Mouse (Mus musculus): ENCODE measurements around the gene Vps13d. TPM values are rescaled to one million over a fixed set of nuclear protein-coding genes. Genes with fewer than 3 reads are reported as not detected.
A peak's percentile ranks its signal among the peaks of the same experiment; 100 is the strongest.

The Vps13d gene
- polyA plus RNA-seq, 1 experiment from 2014 or later: 12.1 TPM

DNA sequence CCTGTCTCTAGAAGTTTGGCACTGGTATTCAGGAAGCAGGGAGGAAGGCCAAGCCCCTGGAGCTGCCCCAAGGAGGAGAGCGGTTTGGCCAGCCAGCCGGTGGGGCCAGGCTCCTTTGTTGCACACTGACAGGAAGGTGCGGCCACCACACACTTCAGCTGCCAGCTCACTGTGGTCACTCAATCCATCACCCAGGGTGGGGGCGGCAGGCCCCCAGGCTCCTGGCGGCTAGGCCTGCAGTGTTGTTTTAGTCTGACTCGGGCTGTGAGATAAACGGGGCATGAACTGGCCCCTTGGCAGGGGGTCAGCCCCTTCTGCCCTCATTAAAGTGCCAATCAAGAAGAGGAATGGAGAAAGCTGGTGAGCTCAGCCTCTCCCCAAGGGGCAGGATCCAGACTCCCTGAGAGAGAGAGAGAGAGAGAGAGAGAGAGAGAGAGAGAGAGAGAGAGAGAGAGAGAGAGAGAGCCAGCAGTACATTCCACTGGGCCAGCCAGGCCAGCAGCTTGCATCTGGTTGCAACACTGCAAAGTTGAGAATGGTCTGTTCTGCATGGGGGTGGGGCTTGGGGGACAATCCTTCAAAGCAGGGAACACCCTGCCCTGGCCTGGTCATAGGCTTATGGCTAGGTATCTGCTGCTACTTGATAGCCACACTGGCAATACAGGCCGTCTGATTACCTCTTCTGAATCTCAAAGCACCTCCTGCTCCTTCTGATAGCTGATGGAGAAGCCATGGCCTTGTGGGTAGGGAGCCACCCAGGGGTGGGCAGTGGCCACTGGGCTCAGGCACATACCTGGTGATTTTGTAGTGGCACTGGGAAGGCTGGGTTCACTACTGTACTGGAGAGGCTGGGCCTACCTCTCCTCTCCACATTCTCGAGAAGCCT is 245.1 kb downstream of the Vps13d start:
- Histone ChIP-seq H3K4me3 (replicated peaks; ENCODE audit: low read length) (no peak overlapping the region), H3K27me3 (ENCODE audit: control insufficient read depth, insufficient read depth, low read length) (no peaks in the 10 kb centered on the region), H3K36me3 (replicated peaks; ENCODE audit: control insufficient read depth, insufficient read depth) (no peaks in the 10 kb centered on the region), H3K27ac (no peak overlapping the region), H3K4me1 (replicated peaks; ENCODE audit: control insufficient read depth, insufficient read depth, low read length) (0 out of 2 replicates have a peak, but pooled peaks cover 11% of the 10 kb centered on the region), H3K9ac (0 out of 2 replicates have a peak overlapping the region, but pooled peaks have one; percentile 3), H3K4me2 (replicated peaks) (no peak overlapping the region), H3K9me3 (ENCODE audit: control insufficient read depth, low read length) (no peaks in the 10 kb centered on the region)
- DNase-seq (ENCODE audit: low spot score): no peak
- peak; percentile 79 for ATAC-seq (ENCODE audit: low FRiP score)
- 17% methylated on average over 9 of the region's 9 CpGs for WGBS

- no peaks in the 10 kb centered on the region for H3K9me3 ChIP-seq (ENCODE audit: control insufficient read depth, low read length)
- DNase-seq (ENCODE audit: low spot score) (no peak), ATAC-seq (ENCODE audit: low FRiP score) (no peak)
- no peaks in the 10 kb centered on the region for H3K27me3 ChIP-seq (ENCODE audit: control insufficient read depth, insufficient read depth, low read length)
- WGBS: 73% methylated on average over 6 of the region's 6 CpGs
- no peak overlapping the region for H3K27ac ChIP-seq
- H3K4me1 ChIP-seq (replicated peaks; ENCODE audit: control insufficient read depth, insufficient read depth, low read length): 0 out of 2 replicates have a peak, but pooled peaks cover 11% of the 10 kb centered on the region
- H3K36me3 ChIP-seq (replicated peaks; ENCODE audit: control insufficient read depth, insufficient read depth): no peaks in the 10 kb centered on the region
- no peak overlapping the region for H3K9ac ChIP-seq
- H3K4me2 ChIP-seq (replicated peaks): no peak overlapping the region
- H3K4me3 ChIP-seq (replicated peaks; ENCODE audit: low read length): no peak overlapping the region
These were observed 246.9 kb downstream of the Vps13d start for GRCm38 (mm10) chr4:144947738-144948390.

DNA sequence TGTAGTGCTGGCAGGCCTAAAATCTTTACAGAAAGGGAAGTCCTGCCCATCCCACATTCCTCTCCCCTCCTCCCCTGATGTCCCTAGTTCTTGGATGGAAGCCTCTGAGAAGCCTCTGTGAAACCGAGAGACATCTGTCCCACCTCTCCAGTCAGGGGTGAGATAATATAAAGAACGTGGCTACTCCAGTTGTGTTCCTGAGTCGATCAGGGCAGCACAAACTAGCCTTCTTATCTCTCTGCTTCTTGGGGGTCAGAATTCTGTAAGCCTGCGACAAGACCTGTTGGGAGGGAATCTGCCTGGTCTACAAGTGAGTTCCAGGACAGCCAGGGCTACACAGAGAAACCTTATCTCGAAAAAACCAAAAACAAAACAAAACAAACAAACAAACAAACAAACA is 251.5 kb downstream of the Vps13d start:
- 87% methylated on average over 5 of the region's 5 CpGs for WGBS
- no peak overlapping the region for H3K9ac ChIP-seq
- no peaks in the 10 kb centered on the region for H3K36me3 ChIP-seq (replicated peaks; ENCODE audit: control insufficient read depth, insufficient read depth)
- ATAC-seq (ENCODE audit: low FRiP score) (no peak), DNase-seq (ENCODE audit: low spot score) (no peak)
- H3K27me3 ChIP-seq (ENCODE audit: control insufficient read depth, insufficient read depth, low read length): no peaks in the 10 kb centered on the region
- H3K9me3 ChIP-seq (ENCODE audit: control insufficient read depth, low read length): no peaks in the 10 kb centered on the region
- H3K4me3 ChIP-seq (replicated peaks; ENCODE audit: low read length): no peak overlapping the region
- no peaks in the 10 kb centered on the region for H3K4me1 ChIP-seq (replicated peaks; ENCODE audit: control insufficient read depth, insufficient read depth, low read length)
- no peak overlapping the region for H3K4me2 ChIP-seq (replicated peaks)
- H3K27ac ChIP-seq: no peak overlapping the region

DNA sequence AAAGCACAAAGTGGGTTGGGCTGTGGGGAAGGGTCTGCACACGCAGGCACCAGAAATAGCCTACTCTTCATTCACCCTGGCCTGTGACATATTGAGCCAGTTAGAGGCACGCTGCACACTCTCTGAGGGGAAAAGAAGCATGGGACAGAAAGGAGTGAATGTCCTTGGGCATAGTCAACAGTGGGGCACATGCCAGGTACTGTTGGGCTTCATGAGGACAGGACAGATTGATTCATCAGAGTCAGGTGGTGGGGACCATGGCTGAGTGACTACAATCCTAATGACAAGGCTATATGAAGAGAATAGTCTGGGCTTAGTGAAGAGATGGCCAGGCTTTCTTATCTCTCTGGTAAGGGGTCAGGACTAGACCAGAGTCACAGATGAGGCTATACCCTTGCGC is 252.4 kb downstream of the Vps13d start:
- no peak overlapping the region for H3K4me2 ChIP-seq (replicated peaks)
- H3K4me1 ChIP-seq (replicated peaks; ENCODE audit: control insufficient read depth, insufficient read depth, low read length): no peaks in the 10 kb centered on the region
- 90% methylated on average over 3 of the region's 3 CpGs for WGBS
- no peak overlapping the region for H3K4me3 ChIP-seq (replicated peaks; ENCODE audit: low read length)
- no peak overlapping the region for H3K9ac ChIP-seq
- no peaks in the 10 kb centered on the region for H3K36me3 ChIP-seq (replicated peaks; ENCODE audit: control insufficient read depth, insufficient read depth)
- no peak for ATAC-seq (ENCODE audit: low FRiP score)
- H3K9me3 ChIP-seq (ENCODE audit: control insufficient read depth, low read length): no peaks in the 10 kb centered on the region
- no peak overlapping the region for H3K27ac ChIP-seq
- no peak for DNase-seq (ENCODE audit: low spot score)
- no peaks in the 10 kb centered on the region for H3K27me3 ChIP-seq (ENCODE audit: control insufficient read depth, insufficient read depth, low read length)

DNA sequence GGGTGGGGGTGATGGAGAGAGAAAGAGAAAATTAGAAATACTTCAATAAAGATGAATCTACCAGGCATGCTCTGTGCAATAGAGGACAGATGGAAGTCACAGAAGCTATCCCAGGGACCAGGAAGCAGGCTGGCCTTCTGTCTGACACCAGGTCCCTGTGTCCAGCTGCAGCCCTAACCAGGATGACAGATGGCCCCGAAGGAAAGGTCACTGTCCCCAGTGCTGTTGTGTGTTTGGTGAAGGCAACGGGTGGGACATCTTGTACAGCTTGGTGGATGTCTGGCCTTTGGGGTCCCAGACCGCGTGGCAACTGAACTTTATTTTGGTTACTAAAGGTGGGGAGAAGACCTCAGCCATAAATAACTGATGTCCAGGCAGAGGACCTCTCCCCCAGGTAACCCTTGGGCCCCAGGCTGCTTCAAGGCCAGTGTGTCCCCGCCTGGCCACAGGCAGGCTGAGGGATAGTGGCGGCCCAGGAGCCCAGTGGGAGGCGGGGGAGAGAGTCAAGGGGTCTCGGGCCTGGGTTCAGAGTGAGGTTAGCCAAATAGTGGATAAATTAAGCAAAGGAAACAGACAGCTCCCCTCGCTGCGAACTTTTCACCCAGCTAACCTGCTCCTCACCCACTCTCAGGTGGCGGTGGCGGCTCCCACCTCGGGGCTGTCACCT is 253.9 kb downstream of the Vps13d start:
- no peaks in the 10 kb centered on the region for H3K27me3 ChIP-seq (ENCODE audit: control insufficient read depth, insufficient read depth, low read length)
- no peak overlapping the region for H3K4me3 ChIP-seq (replicated peaks; ENCODE audit: low read length)
- no peak overlapping the region for H3K27ac ChIP-seq
- H3K4me1 ChIP-seq (replicated peaks; ENCODE audit: control insufficient read depth, insufficient read depth, low read length): no peaks in the 10 kb centered on the region
- H3K4me2 ChIP-seq (replicated peaks): no peak overlapping the region
- WGBS: 81% methylated on average over 13 of the region's 13 CpGs
- DNase-seq (ENCODE audit: low spot score): no peak
- no peak overlapping the region for H3K9ac ChIP-seq
- H3K9me3 ChIP-seq (ENCODE audit: control insufficient read depth, low read length): no peaks in the 10 kb centered on the region
- no peaks in the 10 kb centered on the region for H3K36me3 ChIP-seq (replicated peaks; ENCODE audit: control insufficient read depth, insufficient read depth)
- no peak for ATAC-seq (ENCODE audit: low FRiP score)

DNA sequence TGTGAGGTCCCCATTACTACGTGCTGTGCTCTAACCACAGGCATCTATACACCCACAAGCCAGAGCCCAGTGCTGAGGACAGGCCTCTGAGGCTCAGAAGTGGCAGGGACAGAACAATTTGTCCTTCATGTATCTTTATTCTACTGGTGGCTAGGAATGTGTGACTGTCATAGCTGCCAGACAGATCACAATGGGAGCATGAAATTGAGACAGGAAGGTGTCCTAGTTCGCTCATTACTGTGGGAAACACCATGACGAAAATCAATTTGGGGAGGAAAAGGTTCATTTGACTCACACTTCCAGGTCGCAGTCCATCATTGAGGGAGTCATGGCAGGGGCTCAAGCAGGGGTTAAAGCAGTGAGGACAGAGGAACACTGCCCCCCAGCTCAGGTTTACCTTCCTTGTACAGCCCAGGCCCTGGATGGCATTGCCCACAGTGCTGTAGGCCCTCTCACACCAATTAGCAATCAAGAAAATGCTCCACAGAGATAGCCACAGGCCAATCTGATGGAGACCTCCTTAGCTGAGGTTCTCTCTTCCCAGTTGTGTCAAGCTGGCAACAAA is 254.9 kb downstream of the Vps13d start:
- no peak overlapping the region for H3K4me3 ChIP-seq (replicated peaks; ENCODE audit: low read length)
- H3K27me3 ChIP-seq (ENCODE audit: control insufficient read depth, insufficient read depth, low read length): no peaks in the 10 kb centered on the region
- ATAC-seq (ENCODE audit: low FRiP score) (no peak), DNase-seq (ENCODE audit: low spot score) (no peak)
- 67% methylated on average over 4 of the region's 4 CpGs for WGBS
- no peak overlapping the region for H3K4me2 ChIP-seq (replicated peaks)
- H3K36me3 ChIP-seq (replicated peaks; ENCODE audit: control insufficient read depth, insufficient read depth): no peaks in the 10 kb centered on the region
- no peaks in the 10 kb centered on the region for H3K4me1 ChIP-seq (replicated peaks; ENCODE audit: control insufficient read depth, insufficient read depth, low read length)
- no peaks in the 10 kb centered on the region for H3K9me3 ChIP-seq (ENCODE audit: control insufficient read depth, low read length)
- H3K27ac ChIP-seq: no peak overlapping the region
- H3K9ac ChIP-seq: no peak overlapping the region

DNA sequence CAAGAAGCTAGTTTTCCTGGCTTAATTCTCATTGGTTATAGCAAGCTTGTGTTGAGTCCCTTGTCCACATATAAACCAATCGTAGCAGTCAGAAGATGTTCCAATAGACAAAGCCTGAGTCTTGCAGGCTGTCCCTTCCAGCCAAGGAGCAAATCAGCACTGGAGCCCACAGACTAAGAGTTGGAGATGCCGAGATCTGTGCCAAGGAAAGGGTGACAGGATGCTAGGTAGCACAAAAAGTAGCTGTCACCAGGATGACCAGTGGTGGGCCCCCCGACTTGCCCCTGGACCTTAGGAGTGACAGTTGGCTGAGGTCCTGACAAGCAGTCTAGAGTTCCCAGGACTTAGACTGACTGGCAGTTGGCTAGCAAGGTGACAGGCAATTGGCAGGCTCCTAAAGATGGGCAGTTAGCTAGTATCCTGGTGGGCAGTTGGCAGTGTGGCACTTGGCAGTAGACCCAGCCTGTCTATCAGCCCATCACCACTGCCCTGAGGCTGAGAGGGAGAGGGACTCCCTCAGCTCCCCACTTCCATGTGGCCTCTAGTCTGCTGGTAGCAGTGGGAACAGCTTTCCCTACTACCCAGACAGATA is 258.1 kb downstream of the Vps13d start:
- no peak overlapping the region for H3K9ac ChIP-seq
- no peak overlapping the region for H3K4me2 ChIP-seq (replicated peaks)
- peak; percentile 57 for DNase-seq (ENCODE audit: low spot score)
- WGBS: 81% methylated on average over 3 of the region's 3 CpGs
- no peak overlapping the region for H3K4me3 ChIP-seq (replicated peaks; ENCODE audit: low read length)
- H3K27ac ChIP-seq: no peak overlapping the region
- no peaks in the 10 kb centered on the region for H3K9me3 ChIP-seq (ENCODE audit: control insufficient read depth, low read length)
- H3K36me3 ChIP-seq (replicated peaks; ENCODE audit: control insufficient read depth, insufficient read depth): no peaks in the 10 kb centered on the region
- ATAC-seq (ENCODE audit: low FRiP score): peak; percentile 89
- no peaks in the 10 kb centered on the region for H3K4me1 ChIP-seq (replicated peaks; ENCODE audit: control insufficient read depth, insufficient read depth, low read length)
- H3K27me3 ChIP-seq (ENCODE audit: control insufficient read depth, insufficient read depth, low read length): no peaks in the 10 kb centered on the region

DNA sequence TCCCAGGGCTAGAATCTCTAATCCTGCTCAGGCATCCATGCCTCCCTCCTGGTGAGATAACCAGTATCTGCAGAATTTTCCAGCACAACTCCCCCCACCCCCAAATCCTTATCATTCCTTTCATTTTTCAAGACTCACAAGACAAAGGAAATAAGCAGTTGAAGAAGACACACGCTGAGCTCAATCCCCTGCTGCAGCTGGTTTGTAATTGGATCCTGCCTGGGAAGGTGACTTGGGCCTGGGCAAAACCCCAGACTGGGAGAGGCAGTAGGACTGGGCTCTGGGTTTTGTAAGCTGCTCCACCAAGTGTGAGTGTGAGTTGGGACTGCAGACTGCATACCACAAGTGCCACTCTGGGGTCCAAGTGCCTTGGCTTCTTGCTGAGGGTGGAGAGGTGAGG is 260.3 kb downstream of the Vps13d start:
- 0 out of 2 replicates have a peak, but pooled peaks cover 6% of the 10 kb centered on the region for H3K4me1 ChIP-seq (replicated peaks; ENCODE audit: control insufficient read depth, insufficient read depth, low read length)
- no peaks in the 10 kb centered on the region for H3K9me3 ChIP-seq (ENCODE audit: control insufficient read depth, low read length)
- H3K9ac ChIP-seq: no peak overlapping the region
- H3K36me3 ChIP-seq (replicated peaks; ENCODE audit: control insufficient read depth, insufficient read depth): no peaks in the 10 kb centered on the region
- no peak overlapping the region for H3K4me3 ChIP-seq (replicated peaks; ENCODE audit: low read length)
- H3K27me3 ChIP-seq (ENCODE audit: control insufficient read depth, insufficient read depth, low read length): no peaks in the 10 kb centered on the region
- no peak for ATAC-seq (ENCODE audit: low FRiP score)
- 9% methylated on average over 1 of the region's 1 CpGs for WGBS
- H3K4me2 ChIP-seq (replicated peaks): no peak overlapping the region
- no peak overlapping the region for H3K27ac ChIP-seq
- no peak for DNase-seq (ENCODE audit: low spot score)
